Mouse (Mus musculus): Measurements from ENCODE around the gene Zkscan16. TPM values are rescaled to one million over a fixed set of nuclear protein-coding genes. Genes with fewer than 3 reads are reported as not detected.

Zkscan16 gene
- 0.04 TPM in 1 of 2 replicates, not detected in the other for polyA plus RNA-seq (2012; rRNA removed)

- Histone ChIP-seq H3K4me1 (replicated peaks; ENCODE audit: control insufficient read depth, insufficient read depth, low read length) (peaks cover 14% of the 10 kb centered on the region), H3K36me3 (ENCODE audit: control insufficient read depth, insufficient read depth, low read length) (no peaks in the 10 kb centered on the region), H3K4me3 (ENCODE audit: control insufficient read depth, insufficient read depth, low read length) (peak within 1 kb of the TSS; percentile 54), H3K27me3 (ENCODE audit: control insufficient read depth, insufficient read depth, low read length) (no peaks in the 10 kb centered on the region; the same call in 1 of the 2 replicates), H3K27ac (ENCODE audit: control insufficient read depth, insufficient read depth, low read length) (no peak within 1 kb of the TSS)
- WGBS: 3% methylated on average over 50 of the region's 50 CpGs
- peak; percentile 48 for DNase-seq
- TF ChIP-seq CTCF (IDR thresholded peaks at IDR 0.05; ENCODE audit: borderline replicate concordance, control insufficient read depth, extremely low read depth, insufficient read depth, low read length, poor library complexity) (0 out of 2 replicates have a peak, but pooled peaks have one; percentile 31), POLR2A (IDR thresholded peaks at IDR 0.05; ENCODE audit: control insufficient read depth, extremely low read depth, insufficient read depth, low read length, poor library complexity) (no peak)
Observed at GRCm38 (mm10) chr4:58943420-58944205, at the start of gene Zkscan16. Zkscan16 (plus strand) TSS chr4:58943628.

GRCm38 (mm10) chr4:58894399-58894798 is 49.0 kb upstream of the Zkscan16 start:
- no peak for TF ChIP-seq POLR2A (IDR thresholded peaks at IDR 0.05; ENCODE audit: control insufficient read depth, extremely low read depth, insufficient read depth, low read length, poor library complexity)
- TF ChIP-seq CTCF (IDR thresholded peaks at IDR 0.05; ENCODE audit: borderline replicate concordance, control insufficient read depth, extremely low read depth, insufficient read depth, low read length, poor library complexity): no peak
- Histone ChIP-seq H3K27me3 (ENCODE audit: control insufficient read depth, insufficient read depth, low read length) (no peaks in the 10 kb centered on the region), H3K36me3 (ENCODE audit: control insufficient read depth, insufficient read depth, low read length) (no peaks in the 10 kb centered on the region), H3K4me3 (ENCODE audit: control insufficient read depth, insufficient read depth, low read length) (no peak overlapping the region), H3K4me1 (replicated peaks; ENCODE audit: control insufficient read depth, insufficient read depth, low read length) (no peaks in the 10 kb centered on the region), H3K27ac (ENCODE audit: control insufficient read depth, insufficient read depth, low read length) (no peak overlapping the region)
- DNase-seq: no peak
- WGBS: 92% methylated on average over 7 of the region's 7 CpGs

GRCm38 (mm10) chr4:58897436-58897835 is 46.0 kb upstream of the Zkscan16 start:
- no peak for DNase-seq
- TF ChIP-seq CTCF (IDR thresholded peaks at IDR 0.05; ENCODE audit: borderline replicate concordance, control insufficient read depth, extremely low read depth, insufficient read depth, low read length, poor library complexity) (no peak), POLR2A (IDR thresholded peaks at IDR 0.05; ENCODE audit: control insufficient read depth, extremely low read depth, insufficient read depth, low read length, poor library complexity) (no peak)
- Histone ChIP-seq H3K27me3 (ENCODE audit: control insufficient read depth, insufficient read depth, low read length) (no peaks in the 10 kb centered on the region), H3K27ac (ENCODE audit: control insufficient read depth, insufficient read depth, low read length) (no peak overlapping the region), H3K4me3 (ENCODE audit: control insufficient read depth, insufficient read depth, low read length) (no peak overlapping the region), H3K4me1 (replicated peaks; ENCODE audit: control insufficient read depth, insufficient read depth, low read length) (no peaks in the 10 kb centered on the region), H3K36me3 (ENCODE audit: control insufficient read depth, insufficient read depth, low read length) (no peaks in the 10 kb centered on the region)
- WGBS: 95% methylated on average over 4 of the region's 4 CpGs

GRCm38 (mm10) chr4:58898318-58898717 is 45.1 kb upstream of the Zkscan16 start:
- DNase-seq: no peak
- no peak overlapping the region for H3K4me3 ChIP-seq (ENCODE audit: control insufficient read depth, insufficient read depth, low read length)
- TF ChIP-seq CTCF (IDR thresholded peaks at IDR 0.05; ENCODE audit: borderline replicate concordance, control insufficient read depth, extremely low read depth, insufficient read depth, low read length, poor library complexity) (no peak), POLR2A (IDR thresholded peaks at IDR 0.05; ENCODE audit: control insufficient read depth, extremely low read depth, insufficient read depth, low read length, poor library complexity) (no peak)
- no peaks in the 10 kb centered on the region for H3K4me1 ChIP-seq (replicated peaks; ENCODE audit: control insufficient read depth, insufficient read depth, low read length)
- H3K27me3 ChIP-seq (ENCODE audit: control insufficient read depth, insufficient read depth, low read length): no peaks in the 10 kb centered on the region
- no peaks in the 10 kb centered on the region for H3K36me3 ChIP-seq (ENCODE audit: control insufficient read depth, insufficient read depth, low read length)
- no peak overlapping the region for H3K27ac ChIP-seq (ENCODE audit: control insufficient read depth, insufficient read depth, low read length)

- no peak for TF ChIP-seq CTCF (IDR thresholded peaks at IDR 0.05; ENCODE audit: borderline replicate concordance, control insufficient read depth, extremely low read depth, insufficient read depth, low read length, poor library complexity)
- no peak for TF ChIP-seq POLR2A (IDR thresholded peaks at IDR 0.05; ENCODE audit: control insufficient read depth, extremely low read depth, insufficient read depth, low read length, poor library complexity)
- H3K36me3 ChIP-seq (ENCODE audit: control insufficient read depth, insufficient read depth, low read length): no peaks in the 10 kb centered on the region
- WGBS: 40% methylated on average over 1 of the region's 1 CpGs
Observed at GRCm38 (mm10) chr4:58907453-58907852, 36.0 kb upstream of the Zkscan16 start.

GRCm38 (mm10) chr4:58910175-58911068 is 33.0 kb upstream of the Zkscan16 start:
- 52% methylated on average over 16 of the region's 16 CpGs for WGBS
- no peak for TF ChIP-seq POLR2A (IDR thresholded peaks at IDR 0.05; ENCODE audit: control insufficient read depth, extremely low read depth, insufficient read depth, low read length, poor library complexity)
- no peak for TF ChIP-seq CTCF (IDR thresholded peaks at IDR 0.05; ENCODE audit: borderline replicate concordance, control insufficient read depth, extremely low read depth, insufficient read depth, low read length, poor library complexity)
- no peak overlapping the region for H3K27ac ChIP-seq (ENCODE audit: control insufficient read depth, insufficient read depth, low read length)
- peaks cover 5% of the 10 kb centered on the region for H3K4me1 ChIP-seq (replicated peaks; ENCODE audit: control insufficient read depth, insufficient read depth, low read length)
- no peaks in the 10 kb centered on the region for H3K27me3 ChIP-seq (ENCODE audit: control insufficient read depth, insufficient read depth, low read length)
- H3K36me3 ChIP-seq (ENCODE audit: control insufficient read depth, insufficient read depth, low read length): no peaks in the 10 kb centered on the region
- peak overlapping the region; percentile 97 for H3K4me3 ChIP-seq (ENCODE audit: control insufficient read depth, insufficient read depth, low read length)
- no peak for DNase-seq

More at GRCm38 (mm10) chr4:58907453-58907852, 36.0 kb upstream of the Zkscan16 start:
- no peak for DNase-seq
- Histone ChIP-seq H3K4me3 (ENCODE audit: control insufficient read depth, insufficient read depth, low read length) (no peak overlapping the region), H3K27ac (ENCODE audit: control insufficient read depth, insufficient read depth, low read length) (no peak overlapping the region), H3K4me1 (replicated peaks; ENCODE audit: control insufficient read depth, insufficient read depth, low read length) (peaks cover 5% of the 10 kb centered on the region), H3K27me3 (ENCODE audit: control insufficient read depth, insufficient read depth, low read length) (no peaks in the 10 kb centered on the region)
